Mouse (Mus musculus) cerebellum, adult 2 months (tissue): ENCODE data around the gene Sec24d. TPM values are rescaled to one million over a fixed set of nuclear protein-coding genes. Genes with fewer than 3 reads are reported as not detected.
"Not testable (repeated sequence)": the region's sequence is repeated elsewhere in the genome, so short reads cannot be mapped to it uniquely, and the experiment has no call there.

Experiments used
- DNase-seq, 2 experiments: peaks; one replicate each; pipeline ENCODE4 v3.0.0; 2021
- H3K27ac ChIP-seq: fragments of 200-500 bp; 2 replicates; pipeline ENCODE4 v1.5.1; 2012; ENCODE audit warnings: low read length, control low read depth, inconsistent platforms; ENCODE audit not compliant: insufficient read depth
- H3K27me3 ChIP-seq: fragments of 200-500 bp; 2 replicates; pipeline ENCODE4 v1.6.1; 2012; ENCODE audit warnings: inconsistent platforms, mild to moderate bottlenecking, low read length, moderate library complexity; ENCODE audit not compliant: control insufficient read depth, insufficient read depth
- H3K4me1 ChIP-seq: fragments of 200-500 bp; 2 replicates; pipeline ENCODE4 v1.6.1; 2011; ENCODE audit warnings: low read length; ENCODE audit not compliant: control insufficient read depth, insufficient read depth
- H3K4me3 ChIP-seq: fragments of 200-500 bp; replicated peaks from 2 replicates; pipeline ENCODE3; 2011; ENCODE audit warnings: mild to moderate bottlenecking, low read depth, low read length, control low read depth; ENCODE audit not compliant: insufficient read depth
- CTCF ChIP-seq: fragments of 200-500 bp; IDR thresholded peaks from 2 replicates; pipeline ENCODE4 v1.5.1; 2011; ENCODE audit warnings: low read depth, mild to moderate bottlenecking, control low read depth, low read length, moderate library complexity, borderline replicate concordance; ENCODE audit not compliant: insufficient read depth
- POLR2A ChIP-seq: fragments of 200-500 bp; IDR thresholded peaks from 2 replicates; pipeline ENCODE4 v1.6.1; 2011; ENCODE audit warnings: low read length, control low read depth, borderline replicate concordance; ENCODE audit not compliant: insufficient read depth
- WGBS: fragments of 180-500 bp; shearing (Covaris S2); methylation state at CpG from one replicate; pipeline ENCODE4 v1.1.7; 2018; 5-methylcytosine and 5-hydroxymethylcytosine counted together
- polyA plus RNA-seq: library from polyadenylated mRNA; depleted of rRNA; stranded (reverse); fragments of >200 nt; gene quantifications from 2 replicates; pipeline ENCODE4 v1.2.3, GENCODE M21; 2012

Gene Sec24d
- polyA plus RNA-seq, 1 experiment, result 6.4 TPM

DNA sequence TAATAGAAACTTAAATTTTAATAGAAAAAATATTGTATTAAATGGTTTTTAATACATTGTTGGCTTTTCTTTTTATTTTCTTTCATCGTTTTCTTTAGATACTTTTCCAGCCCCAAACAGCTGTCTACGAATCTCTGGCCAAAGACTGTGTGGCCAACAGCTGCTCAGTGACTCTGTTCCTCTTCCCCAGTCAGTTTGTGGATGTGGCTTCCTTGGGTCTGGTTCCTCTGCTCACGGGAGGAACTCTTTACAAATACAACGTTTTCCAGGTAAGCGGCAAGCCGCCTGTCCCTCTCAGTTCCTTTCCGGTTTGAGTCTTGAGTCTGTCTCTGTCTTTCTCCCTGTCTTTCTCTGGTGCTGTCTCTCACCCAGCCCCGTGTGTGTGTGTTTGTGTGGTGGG is 83.3 kb downstream of the Sec24d start:
- Histone ChIP-seq H3K27ac (no peak overlapping the region), H3K27me3 (no peaks in the 10 kb centered on the region), H3K4me3 (no peak overlapping the region), H3K4me1 (no peaks in the 10 kb centered on the region)
- WGBS, result 78% methylated on average over 8 of the region's 8 CpGs
- no peak for TF ChIP-seq POLR2A
- TF ChIP-seq CTCF, result no peak
- DNase-seq, result no peak

DNA sequence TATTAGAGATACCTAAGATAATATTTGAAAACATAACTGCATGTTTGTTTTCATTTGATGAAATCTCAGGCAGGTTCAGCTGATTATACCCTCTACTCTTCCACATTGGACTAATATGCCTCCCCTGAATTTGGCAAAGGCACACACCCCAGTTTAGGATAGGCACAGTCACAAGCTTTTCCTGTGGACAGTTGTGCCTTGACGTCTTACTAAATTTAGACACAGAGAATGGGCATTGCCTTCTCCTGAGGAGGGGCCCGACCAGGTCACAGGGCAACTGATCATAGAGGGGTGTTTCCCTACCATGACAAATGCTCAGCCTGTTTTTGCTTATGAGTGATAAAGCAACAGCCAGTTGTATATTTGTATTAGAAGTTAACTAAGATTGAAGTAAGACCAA is 84.3 kb downstream of the Sec24d start:
- Histone ChIP-seq H3K4me3 (no peak overlapping the region), H3K4me1 (no peaks in the 10 kb centered on the region), H3K27ac (no peak overlapping the region), H3K27me3 (no peaks in the 10 kb centered on the region)
- no peak for DNase-seq
- TF ChIP-seq CTCF, result no peak
- no peak for TF ChIP-seq POLR2A
- WGBS, result 49% methylated on average over 2 of the region's 2 CpGs

DNA sequence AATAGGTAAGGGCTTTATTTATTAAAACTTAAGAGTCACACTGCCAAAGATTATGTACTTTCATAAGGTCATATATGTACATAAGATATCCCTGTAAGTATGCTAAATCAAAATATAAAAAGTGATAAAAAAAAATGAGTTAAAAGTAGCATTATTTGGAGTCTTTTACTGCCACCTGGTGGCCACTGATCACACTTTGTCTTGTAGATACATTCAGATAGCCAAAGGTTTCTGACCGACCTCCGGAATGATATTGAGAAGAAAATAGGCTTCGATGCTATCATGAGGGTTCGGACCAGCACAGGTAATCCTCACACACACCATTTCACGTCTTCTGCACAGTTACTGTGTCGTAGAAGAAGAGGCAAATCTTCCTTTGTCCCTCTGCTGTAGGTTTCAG is 85.9 kb downstream of the Sec24d start:
- TF ChIP-seq CTCF, result no peak
- TF ChIP-seq POLR2A, result no peak
- Histone ChIP-seq H3K4me1 (no peaks in the 10 kb centered on the region), H3K4me3 (no peak overlapping the region), H3K27ac (no peak overlapping the region), H3K27me3 (no peaks in the 10 kb centered on the region)
- 60% methylated on average over 6 of the region's 6 CpGs for WGBS
- DNase-seq, result no peak

DNA sequence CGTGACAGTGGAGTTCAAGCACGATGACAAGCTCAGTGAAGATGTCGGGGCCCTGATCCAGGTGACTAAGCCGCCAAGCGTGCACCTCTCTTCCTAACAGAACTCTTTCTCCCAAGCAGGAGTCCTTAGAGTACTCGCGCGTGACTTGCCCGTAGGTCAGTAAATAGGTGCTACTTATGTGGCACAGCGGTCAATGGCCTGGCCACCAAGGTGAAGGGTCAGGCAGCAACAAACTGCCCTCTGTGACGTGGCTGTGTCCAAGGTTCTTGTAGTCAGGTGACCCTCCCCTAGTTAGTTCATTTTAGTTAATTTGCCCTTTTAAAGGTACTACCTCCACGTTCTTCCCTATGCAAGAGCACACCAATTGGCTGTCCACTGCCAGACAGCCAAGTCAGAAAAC is 86.4 kb downstream of the Sec24d start:
- no peak overlapping the region for H3K4me3 ChIP-seq
- TF ChIP-seq CTCF, result no peak
- no peak for TF ChIP-seq POLR2A
- no peak overlapping the region for H3K27ac ChIP-seq
- no peak for DNase-seq
- no peaks in the 10 kb centered on the region for H3K27me3 ChIP-seq
- WGBS, result 91% methylated on average over 12 of the region's 12 CpGs
- H3K4me1 ChIP-seq, result no peaks in the 10 kb centered on the region

DNA sequence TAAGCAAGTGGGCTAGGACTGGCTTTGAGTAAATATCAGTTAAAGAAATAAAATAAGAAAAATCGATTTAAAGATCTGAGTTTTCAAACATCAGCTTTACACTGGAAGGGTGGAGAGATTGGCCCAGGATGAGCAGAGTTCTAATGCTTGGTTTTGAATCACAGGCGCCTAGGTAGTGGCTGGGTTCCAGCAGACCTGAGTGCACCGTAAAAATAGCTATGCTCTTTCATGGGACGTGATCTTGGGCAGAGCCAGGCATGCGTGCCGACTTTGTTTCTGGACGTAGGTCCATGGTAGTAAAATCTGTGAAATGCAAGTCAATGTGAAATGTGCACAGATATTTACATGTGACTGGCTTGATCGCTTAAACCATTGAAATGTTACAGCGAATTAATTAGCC is 87.1 kb downstream of the Sec24d start:
- WGBS, result 92% methylated on average over 9 of the region's 9 CpGs
- DNase-seq, result no peak

DNA sequence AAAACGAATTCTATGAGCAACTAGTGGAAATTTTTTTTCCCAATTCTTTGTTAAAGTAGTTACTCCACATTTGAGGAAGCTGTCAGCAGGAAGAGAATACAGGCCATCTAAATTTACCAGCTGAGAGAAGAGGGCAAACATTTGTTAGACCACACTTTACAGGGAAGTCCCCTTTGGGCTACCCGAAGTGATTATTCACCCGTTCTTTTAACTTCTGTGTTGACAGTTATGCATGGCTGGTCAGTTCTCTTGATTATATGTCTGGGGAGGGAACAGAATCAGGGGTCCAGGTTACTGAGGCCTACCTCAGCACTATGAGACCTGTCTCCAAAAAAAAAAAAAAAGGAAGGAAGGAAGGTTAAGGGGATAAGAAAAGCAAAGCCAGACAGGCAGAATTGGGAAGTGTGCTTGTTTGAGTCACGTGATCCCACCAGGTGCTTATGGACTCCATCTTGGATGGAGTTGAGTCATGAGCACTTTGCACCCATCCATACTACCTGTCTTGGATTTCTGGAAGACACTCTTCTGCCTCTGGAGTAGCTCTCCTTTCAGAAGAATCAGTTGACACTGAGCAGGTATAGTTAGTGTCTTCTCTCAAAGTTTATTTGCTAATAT is 89.2 kb downstream of the Sec24d start:
- TF ChIP-seq POLR2A (no peak), CTCF (no peak)
- 76% methylated on average over 4 of the region's 4 CpGs for WGBS
- Histone ChIP-seq H3K4me1 (no peaks in the 10 kb centered on the region), H3K27ac (no peak overlapping the region), H3K4me3 (no peak overlapping the region), H3K27me3 (no peaks in the 10 kb centered on the region)
- DNase-seq, result no peak

More for the DNA sequence above, 87.1 kb downstream of the Sec24d start:
- H3K27ac ChIP-seq, result no peak overlapping the region
- H3K27me3 ChIP-seq, result no peaks in the 10 kb centered on the region
- no peak overlapping the region for H3K4me3 ChIP-seq
- H3K4me1 ChIP-seq, result no peaks in the 10 kb centered on the region
- TF ChIP-seq POLR2A, result no peak
- no peak for TF ChIP-seq CTCF

DNA sequence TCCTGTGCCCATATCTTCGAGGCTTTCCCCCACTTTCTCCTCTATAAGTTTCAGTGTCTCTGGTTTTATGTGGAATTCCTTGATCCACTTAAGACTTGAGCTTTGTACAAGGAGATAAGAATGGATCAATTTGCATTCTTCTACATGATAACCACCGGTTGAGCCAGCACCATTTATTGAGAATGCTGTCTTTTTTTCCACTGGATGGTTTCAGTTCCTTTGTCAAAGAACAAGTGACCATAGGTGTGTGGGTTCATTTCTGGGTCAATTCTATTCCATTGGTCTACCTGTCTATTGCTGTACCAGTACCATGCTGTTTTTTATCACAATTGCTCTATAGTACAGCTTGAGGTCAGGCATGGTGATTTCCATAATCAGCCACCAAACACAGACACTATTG is 99.6 kb downstream of the Sec24d start:
- H3K27me3 ChIP-seq, H3K4me1 ChIP-seq, DNase-seq, H3K4me3 ChIP-seq, H3K27ac ChIP-seq: not testable (repeated sequence)
- 95% methylated on average over 2 of the region's 2 CpGs for WGBS

DNA sequence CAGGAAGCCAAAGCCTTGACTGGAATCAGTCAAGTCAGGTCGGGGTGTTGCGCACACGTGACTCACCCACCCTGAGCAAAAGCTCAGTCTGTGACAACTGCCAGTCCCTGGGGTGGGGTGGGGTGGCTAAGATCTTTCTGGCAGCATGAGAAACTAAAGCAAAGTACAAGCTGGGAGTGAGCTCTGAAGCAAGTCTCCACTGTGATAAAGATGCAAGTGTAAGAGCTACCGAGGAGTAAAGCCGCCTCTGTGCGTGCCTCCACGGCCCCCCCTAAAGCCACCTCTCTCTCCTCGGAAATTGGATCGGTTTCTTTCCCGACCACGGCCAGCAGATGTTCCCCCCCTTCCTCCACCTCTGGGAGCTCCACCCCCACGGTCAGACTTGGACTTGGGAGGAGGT is 101.9 kb downstream of the Sec24d start:
- H3K27me3 ChIP-seq, result no peaks in the 10 kb centered on the region
- H3K4me3 ChIP-seq, result no peak overlapping the region
- 81% methylated on average over 12 of the region's 12 CpGs for WGBS
- TF ChIP-seq CTCF (no peak), POLR2A (no peak)
- no peaks in the 10 kb centered on the region for H3K4me1 ChIP-seq
- H3K27ac ChIP-seq, result no peak overlapping the region
- no peak for DNase-seq
